Mouse (Mus musculus): ENCODE measurements around the gene Aig1. TPM values are rescaled to one million over a fixed set of nuclear protein-coding genes. Genes with fewer than 3 reads are reported as not detected.
"Not testable (repeated sequence)": the region's sequence is repeated elsewhere in the genome, so short reads cannot be mapped to it uniquely, and the experiment has no call there.

Aig1 gene
- polyA plus RNA-seq, 1 experiment, result 11.3 TPM

DNA sequence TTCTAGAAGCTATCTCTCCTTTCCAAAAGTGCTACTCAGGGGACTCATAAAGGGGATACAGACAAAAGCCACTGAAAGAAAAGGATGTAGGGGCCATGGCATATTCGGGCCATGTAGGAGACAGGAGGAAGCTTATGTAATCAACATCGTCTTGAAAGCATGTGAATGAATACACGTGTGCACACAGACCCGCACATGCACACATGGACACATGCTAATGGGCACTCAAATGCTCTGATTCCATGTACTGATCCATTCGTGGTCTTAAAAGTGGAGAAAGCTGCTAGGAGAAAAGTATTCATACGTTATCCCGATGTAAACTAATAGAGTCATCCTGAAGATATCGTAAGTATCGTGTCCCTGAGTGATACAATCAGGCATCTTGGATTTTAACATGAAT lies 36.8 kb upstream of the Aig1 start:
- no peaks in the 10 kb centered on the region for H3K36me3 ChIP-seq (ENCODE audit: control insufficient read depth, insufficient read depth)
- no peaks in the 10 kb centered on the region for H3K79me3 ChIP-seq (ENCODE audit: low read depth)
- no peaks in the 10 kb centered on the region for H3K27me3 ChIP-seq (ENCODE audit: control insufficient read depth, insufficient read depth, insufficient read length)
- H3ac ChIP-seq (ENCODE audit: control insufficient read depth, insufficient read length, low read depth), result no peak overlapping the region
- TF ChIP-seq MYOG (IDR thresholded peaks at IDR 0.05; ENCODE audit: control insufficient read depth, extremely low read depth, insufficient read length) (no peak), FOSL1 (IDR thresholded peaks at IDR 0.05; ENCODE audit: insufficient read depth, low read length, poor library complexity, severe bottlenecking) (no peak), CEBPB (IDR thresholded peaks at IDR 0.05; ENCODE audit: low read depth) (no peak), MYOD1 (IDR thresholded peaks at IDR 0.05; ENCODE audit: control insufficient read depth, insufficient read length, low read depth) (no peak)
- H3K4me3 ChIP-seq (ENCODE audit: insufficient read depth, poor library complexity, severe bottlenecking), result no peak overlapping the region
- H3K79me2 ChIP-seq (ENCODE audit: control insufficient read depth, insufficient read depth), result no peaks in the 10 kb centered on the region

DNA sequence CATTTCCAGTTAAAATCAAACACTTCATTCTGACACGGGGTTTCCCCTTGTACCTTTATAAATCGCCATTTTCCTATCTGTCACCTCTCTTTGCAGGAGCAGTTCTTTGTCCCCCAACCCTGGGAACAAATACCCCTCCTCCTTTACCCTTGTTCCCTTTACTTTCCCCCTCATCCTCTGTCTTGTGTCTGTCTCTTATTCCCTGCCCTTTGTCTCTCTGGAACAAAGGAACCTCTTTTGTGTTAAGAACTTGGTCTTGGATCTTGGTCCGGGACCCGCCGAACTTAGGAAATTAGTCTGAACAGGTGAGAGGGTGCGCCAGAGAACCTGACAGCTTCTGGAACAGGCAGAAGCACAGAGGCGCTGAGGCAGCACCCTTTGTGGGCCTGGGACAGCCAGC lies 24.0 kb upstream of the Aig1 start:
- not testable (repeated sequence) for H3K27me3 ChIP-seq (ENCODE audit: control insufficient read depth, insufficient read depth, insufficient read length); H3K4me3 ChIP-seq (ENCODE audit: insufficient read depth, poor library complexity, severe bottlenecking)

DNA sequence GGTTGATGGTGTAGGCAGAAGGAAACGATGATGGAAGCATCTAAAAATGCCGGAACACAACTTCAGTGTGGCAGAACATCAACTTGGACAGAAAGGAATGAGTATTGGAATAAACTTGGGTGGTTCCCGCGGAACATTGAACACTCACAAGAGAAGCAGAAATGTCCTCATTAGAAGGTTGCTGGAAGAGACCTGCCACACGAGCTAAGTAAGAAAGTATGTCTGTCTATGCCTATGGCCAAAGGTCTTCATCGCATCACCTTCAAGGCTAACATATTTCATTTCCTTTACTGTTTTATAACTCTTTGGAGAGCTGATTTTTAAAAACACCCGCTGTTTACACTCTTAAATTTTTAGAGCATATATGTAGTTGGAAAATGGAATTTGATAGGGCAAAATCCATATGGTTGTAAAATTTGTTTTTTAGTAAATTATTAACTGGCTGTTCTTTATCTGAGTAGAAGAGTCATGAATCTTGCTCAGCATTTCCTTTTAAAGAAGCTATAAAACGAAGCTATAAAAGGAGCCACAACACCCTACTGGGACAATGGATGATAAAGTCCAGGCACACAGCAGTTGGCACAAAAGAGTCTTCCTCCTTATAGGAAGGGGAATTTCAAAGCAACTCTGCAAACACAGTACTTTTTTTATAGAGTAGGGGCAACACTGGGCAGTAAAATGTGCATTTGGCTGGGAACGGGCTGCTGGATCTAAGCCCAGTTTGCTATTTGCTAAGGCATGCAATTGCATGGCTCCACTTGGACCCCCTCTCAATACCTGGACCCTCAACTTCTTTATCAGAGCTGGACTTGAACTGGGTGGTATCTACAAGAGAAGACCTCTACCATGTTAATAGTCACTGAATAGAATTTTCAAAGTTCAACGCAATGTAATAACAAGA lies 14.4 kb upstream of the Aig1 start:
- H3K4me3 ChIP-seq (ENCODE audit: insufficient read depth, poor library complexity, severe bottlenecking), result no peak overlapping the region
- H3K79me2 ChIP-seq (ENCODE audit: control insufficient read depth, insufficient read depth), result no peaks in the 10 kb centered on the region
- no peak overlapping the region for H3ac ChIP-seq (ENCODE audit: control insufficient read depth, insufficient read length, low read depth)
- no peak for TF ChIP-seq CTCF (IDR thresholded peaks at IDR 0.05; ENCODE audit: control insufficient read depth, insufficient read depth, insufficient read length)
- TF ChIP-seq MYOD1 (IDR thresholded peaks at IDR 0.05; ENCODE audit: control insufficient read depth, insufficient read length, low read depth), result no peak
- no peak for TF ChIP-seq MYOG (IDR thresholded peaks at IDR 0.05; ENCODE audit: control insufficient read depth, extremely low read depth, insufficient read length)
- TF ChIP-seq FOSL1 (IDR thresholded peaks at IDR 0.05; ENCODE audit: insufficient read depth, low read length, poor library complexity, severe bottlenecking), result no peak
- no peak for TF ChIP-seq USF1 (IDR thresholded peaks at IDR 0.05; ENCODE audit: low read depth)
- no peak for TF ChIP-seq CEBPB (IDR thresholded peaks at IDR 0.05; ENCODE audit: low read depth)
- TF ChIP-seq MAX (IDR thresholded peaks at IDR 0.05), result no peak
- no peaks in the 10 kb centered on the region for H3K27me3 ChIP-seq (ENCODE audit: control insufficient read depth, insufficient read depth, insufficient read length)
- H3K36me3 ChIP-seq (ENCODE audit: control insufficient read depth, insufficient read depth), result no peaks in the 10 kb centered on the region
- no peaks in the 10 kb centered on the region for H3K79me3 ChIP-seq (ENCODE audit: low read depth)

More for the DNA sequence above, 24.0 kb upstream of the Aig1 start:
- not testable (repeated sequence) for H3K36me3 ChIP-seq (ENCODE audit: control insufficient read depth, insufficient read depth); H3K79me2 ChIP-seq (ENCODE audit: control insufficient read depth, insufficient read depth); H3K79me3 ChIP-seq (ENCODE audit: low read depth); H3ac ChIP-seq (ENCODE audit: control insufficient read depth, insufficient read length, low read depth)

DNA sequence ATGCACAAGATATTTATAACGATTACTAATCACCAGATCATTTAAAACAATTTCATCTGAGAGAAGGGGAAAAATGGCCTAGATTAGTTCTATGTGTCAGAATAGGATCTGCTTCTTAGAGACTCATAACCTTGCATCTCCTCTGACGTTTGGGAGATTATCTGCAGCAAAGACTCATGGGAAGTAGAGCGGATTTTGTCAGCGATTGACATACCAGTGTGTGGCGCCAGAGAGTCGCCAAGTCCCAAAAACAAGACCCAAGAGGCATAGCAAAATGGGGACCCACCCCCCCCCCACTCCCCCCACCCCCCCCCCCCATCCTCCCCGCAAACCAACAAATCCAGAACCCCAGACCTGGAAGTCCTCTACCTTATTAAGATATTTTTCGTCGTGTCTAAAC lies 13.7 kb upstream of the Aig1 start:
- H3K79me3 ChIP-seq (ENCODE audit: low read depth), result no peaks in the 10 kb centered on the region
- no peak overlapping the region for H3K4me3 ChIP-seq (ENCODE audit: insufficient read depth, poor library complexity, severe bottlenecking)
- no peaks in the 10 kb centered on the region for H3K27me3 ChIP-seq (ENCODE audit: control insufficient read depth, insufficient read depth, insufficient read length)
- H3K36me3 ChIP-seq (ENCODE audit: control insufficient read depth, insufficient read depth), result no peaks in the 10 kb centered on the region
- H3K79me2 ChIP-seq (ENCODE audit: control insufficient read depth, insufficient read depth), result no peaks in the 10 kb centered on the region
- H3ac ChIP-seq (ENCODE audit: control insufficient read depth, insufficient read length, low read depth), result no peak overlapping the region
- no peak for TF ChIP-seq MYOG (IDR thresholded peaks at IDR 0.05; ENCODE audit: control insufficient read depth, extremely low read depth, insufficient read length)
- TF ChIP-seq MYOD1 (IDR thresholded peaks at IDR 0.05; ENCODE audit: control insufficient read depth, insufficient read length, low read depth), result no peak
- no peak for TF ChIP-seq FOSL1 (IDR thresholded peaks at IDR 0.05; ENCODE audit: insufficient read depth, low read length, poor library complexity, severe bottlenecking)
- TF ChIP-seq CEBPB (IDR thresholded peaks at IDR 0.05; ENCODE audit: low read depth), result no peak
- no peak for TF ChIP-seq USF1 (IDR thresholded peaks at IDR 0.05; ENCODE audit: low read depth)
- TF ChIP-seq MAX (IDR thresholded peaks at IDR 0.05), result no peak
- no peak for TF ChIP-seq CTCF (IDR thresholded peaks at IDR 0.05; ENCODE audit: control insufficient read depth, insufficient read depth, insufficient read length)

DNA sequence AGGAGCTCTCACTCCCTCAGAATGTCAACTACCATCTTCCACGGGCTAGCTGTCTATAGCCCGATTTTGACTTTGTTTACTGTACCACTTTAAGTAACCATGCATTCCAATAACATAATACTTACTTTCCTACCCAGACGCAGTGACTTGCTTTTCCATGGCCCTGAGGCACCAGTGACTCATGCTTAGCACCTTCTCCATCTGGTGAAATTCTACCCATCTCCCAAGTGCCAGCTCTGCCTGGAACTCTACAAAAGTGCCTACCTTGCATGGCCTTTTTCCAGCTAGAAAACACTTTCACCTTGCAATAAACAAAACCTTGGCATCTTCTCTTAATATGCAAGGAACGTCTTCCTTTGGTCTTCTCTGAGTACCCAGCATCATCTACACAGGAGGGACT lies 9.9 kb upstream of the Aig1 start:
- no peaks in the 10 kb centered on the region for H3K36me3 ChIP-seq (ENCODE audit: control insufficient read depth, insufficient read depth)
- TF ChIP-seq CEBPB (IDR thresholded peaks at IDR 0.05; ENCODE audit: low read depth) (no peak), MAX (IDR thresholded peaks at IDR 0.05) (no peak), CTCF (IDR thresholded peaks at IDR 0.05; ENCODE audit: control insufficient read depth, insufficient read depth, insufficient read length) (no peak), FOSL1 (IDR thresholded peaks at IDR 0.05; ENCODE audit: insufficient read depth, low read length, poor library complexity, severe bottlenecking) (no peak), MYOD1 (IDR thresholded peaks at IDR 0.05; ENCODE audit: control insufficient read depth, insufficient read length, low read depth) (no peak), USF1 (IDR thresholded peaks at IDR 0.05; ENCODE audit: low read depth) (no peak), MYOG (IDR thresholded peaks at IDR 0.05; ENCODE audit: control insufficient read depth, extremely low read depth, insufficient read length) (no peak)
- H3K79me2 ChIP-seq (ENCODE audit: control insufficient read depth, insufficient read depth), result no peaks in the 10 kb centered on the region
- H3K4me3 ChIP-seq (ENCODE audit: insufficient read depth, poor library complexity, severe bottlenecking), result no peak overlapping the region
- H3K27me3 ChIP-seq (ENCODE audit: control insufficient read depth, insufficient read depth, insufficient read length), result no peaks in the 10 kb centered on the region
- no peak overlapping the region for H3ac ChIP-seq (ENCODE audit: control insufficient read depth, insufficient read length, low read depth)
- no peaks in the 10 kb centered on the region for H3K79me3 ChIP-seq (ENCODE audit: low read depth)

DNA sequence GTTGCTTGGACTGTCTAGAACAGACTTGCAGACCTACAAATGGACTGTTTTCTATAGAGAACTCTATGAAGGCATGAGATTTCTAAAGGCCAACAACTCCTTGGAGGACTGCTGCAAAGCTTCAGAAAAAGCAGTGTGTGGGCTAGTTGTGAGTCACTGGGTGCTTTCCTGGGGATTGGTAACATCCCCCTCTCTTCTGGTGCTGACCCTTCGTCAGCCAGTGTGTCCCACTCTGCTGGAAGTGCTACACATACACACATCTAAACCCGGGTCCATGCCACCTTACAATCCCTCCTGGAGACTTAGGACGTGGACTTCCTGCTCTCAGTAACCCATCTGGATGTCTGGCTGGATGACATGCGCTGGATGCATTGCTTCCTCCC lies 6.2 kb upstream of the Aig1 start:
- Histone ChIP-seq H3K4me3 (ENCODE audit: insufficient read depth, poor library complexity, severe bottlenecking) (no peak overlapping the region), H3K79me2 (ENCODE audit: control insufficient read depth, insufficient read depth) (no peaks in the 10 kb centered on the region), H3K36me3 (ENCODE audit: control insufficient read depth, insufficient read depth) (no peaks in the 10 kb centered on the region), H3K27me3 (ENCODE audit: control insufficient read depth, insufficient read depth, insufficient read length) (no peaks in the 10 kb centered on the region), H3ac (ENCODE audit: control insufficient read depth, insufficient read length, low read depth) (no peak overlapping the region), H3K79me3 (ENCODE audit: low read depth) (no peaks in the 10 kb centered on the region)
- TF ChIP-seq FOSL1 (IDR thresholded peaks at IDR 0.05; ENCODE audit: insufficient read depth, low read length, poor library complexity, severe bottlenecking), result no peak
- TF ChIP-seq MAX (IDR thresholded peaks at IDR 0.05), result no peak
- TF ChIP-seq CEBPB (IDR thresholded peaks at IDR 0.05; ENCODE audit: low read depth), result no peak
- TF ChIP-seq CTCF (IDR thresholded peaks at IDR 0.05; ENCODE audit: control insufficient read depth, insufficient read depth, insufficient read length), result no peak
- no peak for TF ChIP-seq USF1 (IDR thresholded peaks at IDR 0.05; ENCODE audit: low read depth)
- TF ChIP-seq MYOG (IDR thresholded peaks at IDR 0.05; ENCODE audit: control insufficient read depth, extremely low read depth, insufficient read length), result no peak
- no peak for TF ChIP-seq MYOD1 (IDR thresholded peaks at IDR 0.05; ENCODE audit: control insufficient read depth, insufficient read length, low read depth)
